Mouse (Mus musculus) cerebellum, adult 9-11 months (tissue): Measurements from ENCODE around the gene Hs2st1.

Experiments
- DNase-seq: peaks from one replicate; pipeline ENCODE4 v3.0.0; 2022

Hs2st1 gene

DNA sequence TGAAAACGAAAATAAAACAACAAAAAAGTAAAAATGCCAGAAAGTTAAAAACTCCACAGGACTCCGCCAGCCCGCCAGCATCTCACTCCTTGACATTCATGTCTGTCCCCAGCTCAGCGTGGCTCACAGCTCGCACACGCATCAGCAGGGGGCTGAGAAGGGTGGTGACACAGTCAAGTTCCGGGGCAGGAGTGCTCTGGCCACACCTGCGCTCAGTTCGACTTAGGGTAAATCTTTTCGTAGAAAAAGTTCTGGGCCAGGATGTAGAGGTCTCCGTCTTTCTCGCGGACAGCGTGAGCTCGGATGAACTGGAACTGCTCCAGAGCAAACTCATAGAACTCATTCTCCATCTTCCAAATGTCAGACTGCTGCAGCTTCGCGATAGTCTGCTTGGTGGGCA, 135.7 kb downstream of the Hs2st1 start:
- DNase-seq: no peak

DNA sequence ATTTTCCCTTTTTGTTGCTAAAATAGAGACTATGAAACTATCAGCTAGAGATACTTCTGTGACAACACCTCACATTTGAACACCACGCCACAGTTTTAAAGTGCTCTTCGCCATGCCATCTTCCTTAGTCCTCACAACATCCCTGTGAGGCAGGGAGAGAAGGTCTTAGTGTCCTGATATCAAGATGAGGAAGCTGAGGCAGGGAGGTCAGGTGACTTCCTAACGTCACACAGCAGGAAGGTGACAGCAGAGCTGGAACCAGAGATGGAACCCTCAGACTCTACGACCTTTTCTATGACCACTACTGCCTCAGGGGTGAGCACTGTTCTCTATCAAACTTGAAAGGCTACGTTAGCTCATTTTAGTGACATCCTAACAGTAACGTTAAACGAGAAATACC, 136.9 kb downstream of the Hs2st1 start:
- DNase-seq: no peak

DNA sequence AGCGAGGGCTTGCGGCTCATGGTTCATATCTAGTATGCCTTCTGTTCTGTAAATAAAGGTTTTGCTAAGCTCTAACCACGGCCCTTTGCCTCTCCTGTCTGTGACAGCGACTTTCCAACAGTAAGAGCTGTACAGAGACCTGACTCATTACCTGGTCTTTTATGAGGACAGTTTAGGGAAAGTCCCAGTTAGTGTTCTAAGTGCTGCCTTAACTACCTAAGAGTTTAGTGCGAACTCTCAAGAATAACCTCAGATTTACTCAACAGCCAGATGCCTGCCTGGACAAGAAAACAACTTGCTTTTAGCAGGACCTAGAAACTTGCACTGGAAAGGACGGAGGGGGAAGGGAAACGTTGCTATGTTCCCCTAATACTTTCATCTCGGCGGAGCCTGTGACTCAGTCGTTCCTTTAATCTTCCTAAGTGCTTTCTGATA, 137.8 kb downstream of the Hs2st1 start:
- no peak for DNase-seq

GRCm38 (mm10) chr3:144428514-144429431, 141.2 kb downstream of the Hs2st1 start:
- DNase-seq: no peak

DNA sequence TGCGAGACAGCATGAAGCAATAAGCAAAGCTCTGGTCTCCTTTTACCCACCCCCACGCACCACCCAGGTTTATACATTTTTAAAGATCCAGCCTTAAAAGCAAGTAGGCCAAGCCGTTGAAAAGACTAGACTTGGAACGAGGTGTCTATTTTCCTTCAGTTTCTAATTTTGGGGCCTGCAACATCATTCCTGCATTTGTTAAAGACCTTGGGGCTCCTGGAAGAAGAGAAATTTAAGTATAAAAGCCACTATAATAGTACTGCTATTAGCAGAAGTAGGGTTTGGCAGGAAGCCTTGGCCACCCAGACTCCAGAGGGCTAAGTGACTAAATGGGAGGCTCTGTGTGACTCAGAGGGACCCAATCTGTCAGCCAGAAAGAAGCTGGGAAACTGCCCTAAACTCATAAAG, 144.9 kb downstream of the Hs2st1 start:
- peak; percentile 39 for DNase-seq

- DNase-seq: no peak
These were observed 148.4 kb downstream of the Hs2st1 start for GRCm38 (mm10) chr3:144421404-144422180.

GRCm38 (mm10) chr3:144413821-144414220, 156.2 kb downstream of the Hs2st1 start:
- no peak for DNase-seq

DNA sequence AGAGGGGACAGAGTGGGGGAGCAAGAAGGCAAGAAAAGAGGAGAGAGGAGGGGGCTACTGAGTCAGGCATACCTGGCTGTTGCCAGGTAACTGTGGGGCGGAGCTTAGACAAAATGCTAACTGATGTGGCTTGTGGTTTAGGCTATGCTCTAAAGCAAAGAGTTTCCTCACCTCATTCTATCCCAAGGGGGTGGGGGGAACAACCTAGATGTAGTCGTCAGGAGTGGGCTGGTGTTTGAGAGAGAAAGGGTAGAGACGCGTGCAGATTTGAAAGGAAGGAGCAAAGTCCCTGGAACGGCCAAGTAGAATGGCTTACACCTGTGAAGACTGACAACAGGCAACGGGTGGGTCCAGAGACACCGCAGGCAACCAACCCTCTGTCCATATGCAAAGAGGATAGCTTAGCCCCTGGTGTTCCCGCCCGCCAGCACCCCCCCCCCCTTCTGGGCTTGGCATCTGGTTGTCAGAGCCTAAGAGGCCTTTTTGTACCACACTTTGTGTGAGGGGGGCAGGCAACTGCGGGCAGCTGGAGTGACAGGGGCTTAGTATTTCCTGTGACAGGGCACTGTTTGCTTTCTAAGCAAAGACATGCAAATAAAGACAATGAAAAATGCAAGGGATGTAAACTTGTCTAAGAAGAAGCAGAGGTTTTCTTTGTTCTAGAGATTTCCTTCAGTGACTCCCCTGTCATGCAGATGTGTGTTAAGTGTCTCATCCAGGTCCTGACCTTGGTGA, 157.3 kb downstream of the Hs2st1 start:
- no peak for DNase-seq

- no peak for DNase-seq
These were observed 158.2 kb downstream of the Hs2st1 start for GRCm38 (mm10) chr3:144411650-144412278.

GRCm38 (mm10) chr3:144411051-144411542, 158.9 kb downstream of the Hs2st1 start:
- no peak for DNase-seq

- DNase-seq: no peak
These were observed 161.0 kb downstream of the Hs2st1 start for GRCm38 (mm10) chr3:144408953-144409352.

GRCm38 (mm10) chr3:144405331-144405730, 164.7 kb downstream of the Hs2st1 start:
- DNase-seq: no peak

DNA sequence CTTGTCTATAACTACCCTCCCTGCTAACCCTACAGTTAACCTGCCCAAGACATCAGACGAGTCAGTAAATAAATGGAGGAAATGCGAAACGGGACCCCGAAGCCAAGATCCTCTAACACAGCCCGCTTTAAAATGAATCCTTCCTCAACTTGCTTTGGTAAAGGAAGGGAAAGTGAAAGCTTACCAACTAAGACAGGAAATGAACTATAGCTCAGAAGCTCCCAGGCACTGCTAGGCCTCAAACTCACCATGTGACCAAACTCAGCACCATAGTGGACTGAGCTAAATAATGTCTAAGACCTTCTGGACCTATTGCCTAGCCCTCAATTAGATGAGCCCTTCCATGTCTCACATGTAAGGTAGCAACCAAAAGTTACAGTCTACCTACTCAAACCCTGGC, 168.7 kb downstream of the Hs2st1 start:
- DNase-seq: no peak

DNA sequence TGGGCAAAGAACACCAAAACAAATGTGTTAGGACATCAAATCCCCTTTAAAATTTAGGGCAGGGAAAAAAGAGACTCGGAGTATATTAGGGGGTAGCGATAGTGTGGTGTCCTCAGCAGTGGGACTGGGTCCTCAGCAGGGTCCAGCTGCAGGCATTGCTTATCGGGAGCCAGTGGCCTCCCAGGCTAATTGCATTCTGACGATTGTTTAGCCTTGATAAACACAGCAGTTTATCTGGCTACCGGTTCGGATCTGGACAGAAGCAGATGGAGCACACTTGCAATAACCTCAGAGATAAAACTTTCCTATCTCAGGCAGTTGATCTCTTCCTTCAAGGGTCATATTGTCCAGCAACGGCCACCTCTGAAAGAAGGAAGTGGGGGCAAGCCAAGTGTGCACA, 169.1 kb downstream of the Hs2st1 start:
- DNase-seq: no peak

- no peak for DNase-seq
These were observed 169.6 kb downstream of the Hs2st1 start for GRCm38 (mm10) chr3:144400374-144400773.

GRCm38 (mm10) chr3:144399358-144400096, 170.5 kb downstream of the Hs2st1 start:
- peak; percentile 47 for DNase-seq

DNA sequence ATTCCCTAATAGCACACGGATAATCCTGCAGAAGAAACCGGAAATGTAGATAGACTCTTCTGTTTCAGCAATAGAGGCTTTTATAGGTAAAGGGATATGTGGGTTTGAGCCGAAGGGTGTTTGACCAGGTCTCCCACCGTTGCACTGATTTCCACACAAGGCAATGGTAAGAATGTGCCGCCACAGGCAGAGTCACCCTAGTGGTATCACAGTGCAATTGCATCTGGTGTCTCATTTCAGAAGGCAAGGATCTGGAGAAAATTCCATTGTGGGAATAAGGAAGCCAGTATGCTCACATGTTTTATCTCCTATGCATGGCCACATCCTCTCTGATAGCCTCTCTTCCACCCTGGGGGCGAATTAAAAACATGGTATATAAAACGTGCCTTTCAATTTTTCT, 171.8 kb downstream of the Hs2st1 start:
- no peak for DNase-seq

DNA sequence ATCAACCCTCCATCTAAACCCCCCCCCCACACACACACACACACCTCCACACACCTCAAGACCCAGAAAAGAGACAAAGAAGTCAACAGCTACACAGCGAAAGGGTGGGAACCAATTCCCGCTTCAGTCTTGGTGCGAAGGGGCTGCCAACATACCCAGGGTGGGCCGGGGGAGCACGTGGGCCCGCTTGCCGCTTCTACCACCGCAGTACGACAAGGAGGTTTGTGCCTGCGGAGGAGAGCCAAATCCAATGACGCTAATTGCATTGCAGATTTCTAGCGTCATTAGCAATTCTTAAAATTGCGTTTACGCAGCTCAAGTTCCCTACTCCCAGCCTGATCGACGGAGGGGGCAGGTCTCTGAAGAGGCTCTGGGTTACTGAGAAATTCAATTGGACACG, 173.5 kb downstream of the Hs2st1 start:
- no peak for DNase-seq

GRCm38 (mm10) chr3:144394454-144394943, 175.5 kb downstream of the Hs2st1 start:
- no peak for DNase-seq

GRCm38 (mm10) chr3:144386446-144386845, 183.5 kb downstream of the Hs2st1 start:
- no peak for DNase-seq

DNA sequence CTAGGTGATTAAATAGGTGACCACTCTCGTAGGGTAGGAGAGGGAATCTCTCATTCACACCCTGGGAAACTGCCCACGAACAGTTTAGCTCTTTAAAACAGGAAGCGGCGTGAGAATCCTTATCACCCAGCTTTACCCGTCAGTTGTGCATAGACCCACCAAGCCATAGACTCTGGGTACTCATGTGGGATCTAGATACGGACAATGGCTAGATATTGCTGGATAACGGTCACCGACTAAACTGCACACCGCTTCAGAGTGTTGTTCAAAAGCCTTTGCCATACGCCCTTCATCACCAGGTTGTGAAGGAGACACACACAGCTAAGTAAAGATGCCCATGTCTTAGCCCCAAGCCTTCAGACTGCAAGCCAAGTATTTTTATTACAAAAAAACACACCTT, 185.3 kb downstream of the Hs2st1 start:
- DNase-seq: no peak
